In genomic region chr11:120161245-120161644, GRCm38 (mm10) we compare ENCODE assay signal across 17 mouse cellular contexts. TPM values are rescaled to one million over a fixed set of nuclear protein-coding genes. Genes with fewer than 3 reads are reported as not detected.
A peak's percentile ranks its signal among the peaks of the same experiment; 100 is the strongest.
DNase-seq lines count a peak whose midpoint lies in the region; ATAC-seq lines count a peak whose summit lies in the region.
"Had no signal": no experiment of that assay in that cellular context is flagged by ENCODE, and none has a peak within 500 bp of the region (broad histone marks: within the 10 kb centered on the region; RNA-seq: fewer than 3 reads in every experiment).

No protein-coding gene starts in this region.

- H3K36me3 ChIP-seq in heart, embryonic 14.5 days (ENCODE audit: control insufficient read depth, insufficient read depth, low read length) = no peaks in the 10 kb centered on the region
- no peaks in the 10 kb centered on the region for H3K36me3 ChIP-seq in embryonic facial prominence, embryonic 13.5 days
- no peaks in the 10 kb centered on the region for H3K36me3 ChIP-seq in limb, embryonic 13.5 days
- H3K36me3 ChIP-seq: lung, embryonic 15.5 days had no signal

- H3K4me1 ChIP-seq in heart, embryonic 14.5 days (ENCODE audit: control insufficient read depth in 2 of 2, insufficient read depth in 2 of 2, low read length in 2 of 2) = peaks cover 33 to 42% of the 10 kb centered on the region in 2 experiments
- peaks cover 22% of the 10 kb centered on the region for H3K4me1 ChIP-seq in embryonic facial prominence, embryonic 13.5 days
- peaks cover 44% of the 10 kb centered on the region for H3K4me1 ChIP-seq in limb, embryonic 13.5 days

- H3K4me3 ChIP-seq in heart, embryonic 14.5 days (ENCODE audit: control insufficient read depth in 1 of 2, insufficient read depth in 1 of 2, low read depth in 1 of 2, low read length in 2 of 2) = no peak overlapping the region
- no peak overlapping the region for H3K4me3 ChIP-seq in embryonic facial prominence, embryonic 13.5 days
- H3K4me3 ChIP-seq in limb, embryonic 13.5 days = no peak overlapping the region
- H3K4me3 ChIP-seq: heart, adult 2 months; layer of hippocampus, adult 2 months; left cerebral cortex, adult 2 months; lung, embryonic 15.5 days had no signal

- 27% methylated on average over 4 of the region's 4 CpGs for WGBS in heart, embryonic 14.5 days
- 15% methylated on average over 4 of the region's 4 CpGs for WGBS in embryonic facial prominence, embryonic 13.5 days
- 25% methylated on average over 4 of the region's 4 CpGs for WGBS in limb, embryonic 13.5 days

- no peaks in the 10 kb centered on the region for H3K27me3 ChIP-seq in heart, embryonic 14.5 days (ENCODE audit: control insufficient read depth, insufficient read depth, low read length)
- H3K27me3 ChIP-seq in embryonic facial prominence, embryonic 13.5 days = no peaks in the 10 kb centered on the region
- peaks cover 4% of the 10 kb centered on the region; the same call in 1 of the 2 replicates for H3K27me3 ChIP-seq in limb, embryonic 13.5 days
- H3K27me3 ChIP-seq: lung, embryonic 15.5 days had no signal

- H3K9me3 ChIP-seq in heart, embryonic 14.5 days (ENCODE audit: control insufficient read depth, low read length) = 0 out of 2 replicates have a peak, but pooled peaks cover 4% of the 10 kb centered on the region
- H3K9me3 ChIP-seq in embryonic facial prominence, embryonic 13.5 days = no peaks in the 10 kb centered on the region
- no peaks in the 10 kb centered on the region for H3K9me3 ChIP-seq in limb, embryonic 13.5 days
- H3K9me3 ChIP-seq: lung, embryonic 15.5 days had no signal

- 0 out of 2 replicates have a peak overlapping the region, but pooled peaks have one; percentile 11 for H3K9ac ChIP-seq in heart, embryonic 14.5 days (ENCODE audit: low read length)
- peak overlapping the region; percentile 44; the same call in 1 of the 2 replicates for H3K9ac ChIP-seq in embryonic facial prominence, embryonic 13.5 days
- peak overlapping the region; percentile 35; the same call in 1 of the 2 replicates for H3K9ac ChIP-seq in limb, embryonic 13.5 days
- H3K9ac ChIP-seq: liver, embryonic 14.5 days; lung, embryonic 15.5 days had no signal

- H3K4me2 ChIP-seq in heart, embryonic 14.5 days (ENCODE audit: low read length) = no peak overlapping the region
- H3K4me2 ChIP-seq in embryonic facial prominence, embryonic 13.5 days = no peak overlapping the region
- no peak overlapping the region for H3K4me2 ChIP-seq in limb, embryonic 13.5 days (replicated peaks)
- H3K4me2 ChIP-seq: lung, embryonic 15.5 days had no signal

- ATAC-seq in heart, embryonic 14.5 days (ENCODE audit: insufficient number of reproducible peaks, insufficient read depth, low FRiP score, low read depth) = no peak
- no peak for ATAC-seq in embryonic facial prominence, embryonic 13.5 days (ENCODE audit: insufficient number of reproducible peaks, insufficient read depth, low FRiP score, low TSS enrichment, low read depth)
- ATAC-seq in limb, embryonic 13.5 days (ENCODE audit: low FRiP score, low read depth) = no peak
- no peak for ATAC-seq in granulocyte monocyte progenitor cell, adult 5-6 weeks (replicated peaks; ENCODE audit: poor library complexity, severe bottlenecking)
- ATAC-seq: hindbrain, postnatal 0 days; intestine, postnatal 0 days had no signal

- H3K27ac ChIP-seq in heart, embryonic 14.5 days (replicated peaks in 1 of 2; ENCODE audit: control insufficient read depth in 1 of 2, insufficient read depth in 1 of 2, low read depth in 2 of 2, low read length in 2 of 2) = peak overlapping the region in 1 of 2 experiments; percentile 1; a peak in 1 of 4 replicates
- H3K27ac ChIP-seq in embryonic facial prominence, embryonic 13.5 days = peak overlapping the region; percentile 48; the same call in 1 of the 2 replicates
- H3K27ac ChIP-seq in limb, embryonic 13.5 days = peak overlapping the region; percentile 55; the same call in 1 of the 2 replicates
- H3K27ac ChIP-seq: heart, adult 2 months; hindbrain, postnatal 0 days; layer of hippocampus, adult 2 months; left cerebral cortex, adult 2 months; liver, embryonic 14.5 days; lung, embryonic 15.5 days had no signal

- DNase-seq in heart, adult 9 months (ENCODE audit: low spot score in 2 of 2) = no peak
- peak; percentile 35 for DNase-seq in kidney, postnatal 10 days
- no peak for DNase-seq in kidney, adult 9 months
- DNase-seq: cerebellum, adult 8-10 months; gastrocnemius, postnatal 10 days; heart, adult 2 months; kidney, postnatal 14 days had no signal

RNA-seq across cellular contexts. Expression of gene Slc38a10, which starts 10.1 kb away (rescaled TPM):
- 68.8 and 74.1 TPM in 2 replicates for polyA plus RNA-seq in heart, embryonic 14.5 days (2014; fragmentation: Nextera tagmentation; extraction: Ambion mirVana)
- polyA plus RNA-seq in embryonic facial prominence, embryonic 13.5 days (2015; fragmentation: Nextera tagmentation; extraction: Ambion mirVana) = 92.9 and 94.5 TPM in 2 replicates
- polyA plus RNA-seq in limb, embryonic 13.5 days (2015; fragmentation: Nextera tagmentation; extraction: Ambion mirVana) = 86.4 and 94.5 TPM in 2 replicates
- 58.8 and 62.4 TPM in 2 replicates for total RNA-seq in granulocyte monocyte progenitor cell, adult 5-6 weeks (2014; fragmentation: Nextera tagmentation)
- total RNA-seq in granulocyte monocyte progenitor cell, adult 5-6 weeks (2017) = 43.5 and 51.5 TPM in 2 replicates
